Mouse (Mus musculus) lung, postnatal 4 days (tissue): ENCODE measurements around the gene Tsr3.

Experiments
- DNase-seq, 2 experiments: peaks; one replicate each; pipeline ENCODE4 v3.0.0; 2021

The Tsr3 gene

GRCm38 (mm10) chr17:25244239-25244638 is 4.3 kb downstream of the Tsr3 start:
- DNase-seq, result no peak

- no peak for DNase-seq
Observed at GRCm38 (mm10) chr17:25248033-25248750, 8.2 kb downstream of the Tsr3 start.

GRCm38 (mm10) chr17:25250181-25250835 is 10.3 kb downstream of the Tsr3 start:
- no peak for DNase-seq

GRCm38 (mm10) chr17:25252643-25253042 is 12.7 kb downstream of the Tsr3 start:
- DNase-seq, result no peak

GRCm38 (mm10) chr17:25253760-25254159 is 13.8 kb downstream of the Tsr3 start:
- DNase-seq, result no peak

- DNase-seq, result no peak
Observed at GRCm38 (mm10) chr17:25255110-25255509, 15.1 kb downstream of the Tsr3 start.

GRCm38 (mm10) chr17:25256140-25256754 is 16.3 kb downstream of the Tsr3 start, which contains the start of gene Baiap3:
Gene Baiap3 (minus strand): TSS chr17:25256364.
- peak; percentile 47 to 49 for DNase-seq

- DNase-seq, result no peak
Observed at GRCm38 (mm10) chr17:25257804-25258261, 17.9 kb downstream of the Tsr3 start.

GRCm38 (mm10) chr17:25264453-25264852 is 24.5 kb downstream of the Tsr3 start:
- DNase-seq, result no peak

GRCm38 (mm10) chr17:25270795-25271335 is 30.9 kb downstream of the Tsr3 start:
- DNase-seq, result no peak

- peak; percentile 41 to 60 for DNase-seq
Observed at GRCm38 (mm10) chr17:25272326-25272725, 32.4 kb downstream of the Tsr3 start.

GRCm38 (mm10) chr17:25272951-25273705 is 33.2 kb downstream of the Tsr3 start:
- DNase-seq, result peak in 1 of 2 experiments; percentile 94

- DNase-seq, result peak; percentile 98
Observed at GRCm38 (mm10) chr17:25273706-25274501, 33.9 kb downstream of the Tsr3 start.

GRCm38 (mm10) chr17:25274571-25275346 is 34.8 kb downstream of the Tsr3 start, which contains the start of gene Ube2i:
Gene Ube2i (minus strand): TSS chr17:25274622.
- no peak for DNase-seq

GRCm38 (mm10) chr17:25275833-25276232 is 35.9 kb downstream of the Tsr3 start:
- DNase-seq, result no peak

- peak; percentile 62 to 71 for DNase-seq
Observed at GRCm38 (mm10) chr17:25282133-25282532, 42.2 kb downstream of the Tsr3 start.

- peak; percentile 40 to 77 for DNase-seq
Observed at GRCm38 (mm10) chr17:25285033-25285432, 45.1 kb downstream of the Tsr3 start.

- DNase-seq, result peak in 1 of 2 experiments; percentile 55
Observed at GRCm38 (mm10) chr17:25288842-25289241, 48.9 kb downstream of the Tsr3 start.

GRCm38 (mm10) chr17:25290411-25290810 is 50.4 kb downstream of the Tsr3 start:
- no peak for DNase-seq
